Mouse (Mus musculus): ENCODE measurements around the gene Brpf3. TPM values are rescaled to one million over a fixed set of nuclear protein-coding genes. Genes with fewer than 3 reads are reported as not detected.

Gene Brpf3
- polyA plus RNA-seq, 1 experiment, result 26.3 TPM

DNA sequence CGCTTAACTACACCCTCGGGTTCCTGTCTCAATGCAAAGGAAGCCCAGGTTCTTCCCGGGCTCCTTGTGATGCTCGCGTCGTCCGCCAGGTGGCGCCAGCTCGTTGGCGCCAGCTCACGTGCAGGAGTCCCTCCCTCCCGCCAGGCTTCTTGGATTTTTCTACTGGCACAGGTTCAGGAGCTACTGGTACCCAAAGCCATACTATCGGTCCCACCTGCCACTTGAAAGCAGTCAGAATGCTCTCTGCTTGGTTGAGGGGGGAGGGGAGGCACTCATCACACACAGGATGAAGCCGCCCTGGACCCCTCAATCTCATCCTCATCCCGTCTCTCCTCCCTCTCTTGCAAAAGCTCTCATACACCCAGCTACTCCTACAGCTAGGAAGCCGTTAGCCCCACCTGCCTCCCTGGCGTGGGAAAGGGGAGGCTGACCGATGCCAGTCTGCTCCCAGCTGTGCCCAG lies 79.1 kb downstream of the Brpf3 start:
- Histone ChIP-seq H3K4me1 (ENCODE audit: control insufficient read depth, insufficient read depth, low read length) (0 out of 2 replicates have a peak, but pooled peaks cover 2% of the 10 kb centered on the region), H3K4me3 (replicated peaks; ENCODE audit: extremely low read depth, low read depth, low read length) (no peak overlapping the region)
- WGBS, result 8% methylated on average over 18 of the region's 18 CpGs
- peak; percentile 75 for DNase-seq
- TF ChIP-seq POLR2A (IDR thresholded peaks at IDR 0.05; ENCODE audit: borderline replicate concordance, extremely low read depth, low read depth, low read length) (no peak), CTCF (IDR thresholded peaks at IDR 0.05; ENCODE audit: insufficient read depth, low read length) (peak; percentile 89)

- Histone ChIP-seq H3K4me3 (replicated peaks; ENCODE audit: extremely low read depth, low read depth, low read length) (no peak overlapping the region), H3K4me1 (ENCODE audit: control insufficient read depth, insufficient read depth, low read length) (0 out of 2 replicates have a peak, but pooled peaks cover 2% of the 10 kb centered on the region)
- DNase-seq, result peak; percentile 41
- 3% methylated on average over 12 of the region's 12 CpGs for WGBS
- TF ChIP-seq POLR2A (IDR thresholded peaks at IDR 0.05; ENCODE audit: borderline replicate concordance, extremely low read depth, low read depth, low read length) (no peak), CTCF (IDR thresholded peaks at IDR 0.05; ENCODE audit: insufficient read depth, low read length) (no peak)
Observed at GRCm38 (mm10) chr17:28882316-28882715, 81.4 kb downstream of the Brpf3 start.

GRCm38 (mm10) chr17:28882810-28883209 lies 81.9 kb downstream of the Brpf3 start:
- H3K4me3 ChIP-seq (replicated peaks; ENCODE audit: extremely low read depth, low read depth, low read length), result no peak overlapping the region
- no peak for DNase-seq
- TF ChIP-seq POLR2A (IDR thresholded peaks at IDR 0.05; ENCODE audit: borderline replicate concordance, extremely low read depth, low read depth, low read length) (no peak), CTCF (IDR thresholded peaks at IDR 0.05; ENCODE audit: insufficient read depth, low read length) (no peak)
- 35% methylated on average over 8 of the region's 8 CpGs for WGBS
- 0 out of 2 replicates have a peak, but pooled peaks cover 2% of the 10 kb centered on the region for H3K4me1 ChIP-seq (ENCODE audit: control insufficient read depth, insufficient read depth, low read length)

DNA sequence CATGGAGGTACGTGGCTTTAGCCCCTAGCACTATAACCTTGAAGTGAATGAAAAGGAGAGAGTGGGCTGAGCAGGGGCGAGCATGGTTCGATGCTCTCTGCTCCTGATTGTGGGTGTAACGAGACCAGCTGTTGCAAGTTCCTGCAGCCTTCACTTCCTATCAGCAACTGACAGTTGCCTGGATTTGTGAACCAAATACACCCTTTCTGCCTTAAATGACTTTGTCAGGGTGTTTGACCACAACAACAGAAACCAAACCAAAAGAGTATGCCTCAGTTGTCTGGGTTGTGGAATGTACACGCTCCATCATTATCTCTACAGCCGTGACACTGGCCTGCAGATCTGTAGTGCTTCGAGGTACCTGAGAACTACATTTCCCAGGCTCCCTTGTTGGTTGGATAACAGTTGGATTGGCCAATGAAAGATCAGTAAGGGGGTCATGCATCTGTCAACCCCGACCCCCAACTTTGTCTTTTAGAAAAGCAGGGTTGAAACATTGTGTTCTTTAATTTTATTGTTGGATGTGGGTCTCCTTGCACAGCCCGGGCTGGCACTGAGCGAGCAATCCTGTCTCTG lies 83.1 kb downstream of the Brpf3 start:
- 57% methylated on average over 10 of the region's 10 CpGs for WGBS
- H3K4me1 ChIP-seq (ENCODE audit: control insufficient read depth, insufficient read depth, low read length), result 0 out of 2 replicates have a peak, but pooled peaks cover 2% of the 10 kb centered on the region
- no peak for DNase-seq

DNA sequence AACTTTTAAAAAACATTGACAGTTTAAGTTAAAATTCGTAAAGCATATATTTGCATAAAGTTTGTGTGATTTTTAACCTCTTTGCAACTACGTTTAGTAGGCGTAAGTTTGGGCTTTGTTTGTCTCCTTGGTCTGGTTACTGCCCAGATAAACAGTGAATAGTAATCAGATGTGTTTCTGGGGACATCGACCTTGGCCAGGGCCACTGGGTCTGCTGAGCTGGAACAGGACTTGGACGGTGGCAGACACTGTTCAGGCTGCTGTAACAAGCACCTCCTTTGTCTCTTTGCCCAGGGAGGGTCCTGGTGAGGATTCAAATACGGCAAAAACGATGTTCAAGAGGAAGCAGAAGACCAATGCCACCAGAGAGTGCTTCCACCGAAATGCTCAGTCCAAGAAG lies 84.3 kb downstream of the Brpf3 start:
- no peak overlapping the region for H3K4me3 ChIP-seq (replicated peaks; ENCODE audit: extremely low read depth, low read depth, low read length)
- no peak for TF ChIP-seq CTCF (IDR thresholded peaks at IDR 0.05; ENCODE audit: insufficient read depth, low read length)
- TF ChIP-seq POLR2A (IDR thresholded peaks at IDR 0.05; ENCODE audit: borderline replicate concordance, extremely low read depth, low read depth, low read length), result no peak
- 80% methylated on average over 8 of the region's 8 CpGs for WGBS
- H3K4me1 ChIP-seq (ENCODE audit: control insufficient read depth, insufficient read depth, low read length), result no peaks in the 10 kb centered on the region
- DNase-seq, result no peak

More for the DNA sequence above, 83.1 kb downstream of the Brpf3 start:
- H3K4me3 ChIP-seq (replicated peaks; ENCODE audit: extremely low read depth, low read depth, low read length), result no peak overlapping the region
- TF ChIP-seq CTCF (IDR thresholded peaks at IDR 0.05; ENCODE audit: insufficient read depth, low read length), result no peak

GRCm38 (mm10) chr17:28886266-28886665 lies 85.4 kb downstream of the Brpf3 start:
- DNase-seq, result no peak
- WGBS, result 78% methylated on average over 8 of the region's 8 CpGs
- no peak overlapping the region for H3K4me3 ChIP-seq (replicated peaks; ENCODE audit: extremely low read depth, low read depth, low read length)
- TF ChIP-seq POLR2A (IDR thresholded peaks at IDR 0.05; ENCODE audit: borderline replicate concordance, extremely low read depth, low read depth, low read length), result no peak
- TF ChIP-seq CTCF (IDR thresholded peaks at IDR 0.05; ENCODE audit: insufficient read depth, low read length), result no peak
- H3K4me1 ChIP-seq (ENCODE audit: control insufficient read depth, insufficient read depth, low read length), result no peaks in the 10 kb centered on the region

Other genes with a start within 250 kb of the Brpf3 start
- gene Clps, start 240.3 kb upstream of the Brpf3 start, polyA plus RNA-seq (2012; rRNA removed), result 1.8 and 16.1 TPM in 2 replicates
- gene Lhfpl5, start 225.4 kb upstream of the Brpf3 start, polyA plus RNA-seq (2012; rRNA removed), result not detected in 2 replicates
- gene Srpk1, start 178.4 kb upstream of the Brpf3 start, polyA plus RNA-seq (2012; rRNA removed), result 14.0 and 24.0 TPM in 2 replicates
- gene Slc26a8, start 110.9 kb upstream of the Brpf3 start, polyA plus RNA-seq (2012; rRNA removed), result 0.40 and 1.2 TPM in 2 replicates
- 74.3 and 97.5 TPM in 2 replicates for gene Mapk14, start 109.8 kb upstream of the Brpf3 start, polyA plus RNA-seq (2012; rRNA removed)
- 0.77 and 1.5 TPM in 2 replicates for gene AC170998.1, start 75.0 kb upstream of the Brpf3 start, polyA plus RNA-seq (2012; rRNA removed)
- 13.8 and 19.4 TPM in 2 replicates for gene Mapk13, start 31.8 kb upstream of the Brpf3 start, polyA plus RNA-seq (2012; rRNA removed)
- gene Pnpla1, start 57.3 kb downstream of the Brpf3 start, polyA plus RNA-seq (2012; rRNA removed), result 0.12 and 3.9 TPM in 2 replicates
- 0.05 and 0.14 TPM in 2 replicates for gene 4930539E08Rik, start 114.2 kb downstream of the Brpf3 start, polyA plus RNA-seq (2012; rRNA removed)
- 0.15 and 0.19 TPM in 2 replicates for gene Pxt1, start 142.8 kb downstream of the Brpf3 start, polyA plus RNA-seq (2012; rRNA removed)
- 37.5 and 59.5 TPM in 2 replicates for gene Kctd20, start 150.9 kb downstream of the Brpf3 start, polyA plus RNA-seq (2012; rRNA removed)
- gene Stk38, start 206.9 kb downstream of the Brpf3 start, polyA plus RNA-seq (2012; rRNA removed), result 105 and 111 TPM in 2 replicates
- 159 and 168 TPM in 2 replicates for gene Srsf3, start 231.5 kb downstream of the Brpf3 start, polyA plus RNA-seq (2012; rRNA removed)

Data from lung, adult 2 months (tissue).